Mouse (Mus musculus) limb, embryonic 14.5 days (tissue): ENCODE results near the gene Cenpf. TPM values are rescaled to one million over a fixed set of nuclear protein-coding genes. Genes with fewer than 3 reads are reported as not detected.

Source experiments
- ATAC-seq: fragments of 200-750 bp; cut with Nextera tagmentation; 2 replicates; pipeline ENCODE4 v1.8.0; 2017; ENCODE audit warnings: low read depth, moderate number of reproducible peaks, moderate TSS enrichment; ENCODE audit not compliant: low FRiP score
- DNase-seq: peaks from one replicate; pipeline ENCODE4 v3.0.0-alpha.2; 2015; ENCODE audit warnings: low spot score
- H3K27ac ChIP-seq: fragments of 300-500 bp; sonication (generic); replicated peaks from 2 replicates; pipeline ENCODE4 v1.5.1; 2014; ENCODE audit warnings: low read depth, mild to moderate bottlenecking, low read length, moderate library complexity, mixed read lengths
- H3K27me3 ChIP-seq: fragments of 300-500 bp; sonication (generic); 2 replicates; pipeline ENCODE4 v1.6.1; 2014; ENCODE audit warnings: low read length, mixed read lengths; ENCODE audit not compliant: control insufficient read depth, insufficient read depth
- H3K36me3 ChIP-seq: fragments of 300-500 bp; sonication (generic); 2 replicates; pipeline ENCODE4 v1.6.1; 2014; ENCODE audit warnings: mild to moderate bottlenecking, low read length, moderate library complexity, mixed read lengths; ENCODE audit not compliant: control insufficient read depth, insufficient read depth
- H3K4me1 ChIP-seq: fragments of 300-500 bp; sonication (generic); 2 replicates; pipeline ENCODE4 v1.6.1; 2014; ENCODE audit warnings: antibody characterized with exemption, low read length, mixed read lengths; ENCODE audit not compliant: control insufficient read depth, insufficient read depth
- H3K4me2 ChIP-seq: fragments of 300-500 bp; sonication (generic); replicated peaks from 2 replicates; pipeline ENCODE4 v1.6.1; 2014; ENCODE audit warnings: low read depth, mild to moderate bottlenecking, low read length, moderate library complexity; ENCODE audit not compliant: severe bottlenecking
- H3K4me3 ChIP-seq: fragments of 300-500 bp; sonication (generic); replicated peaks from 2 replicates; pipeline ENCODE4 v1.5.1; 2014; ENCODE audit warnings: low read length
- H3K9ac ChIP-seq: fragments of 300-500 bp; sonication (generic); 2 replicates; pipeline ENCODE4 v1.6.1; 2014; ENCODE audit warnings: mild to moderate bottlenecking, low read depth, low read length, moderate library complexity; ENCODE audit not compliant: severe bottlenecking
- H3K9me3 ChIP-seq: fragments of 300-500 bp; sonication (generic); 2 replicates; pipeline ENCODE4 v1.6.1; 2016; ENCODE audit warnings: low read length; ENCODE audit not compliant: control insufficient read depth
- POLR2A ChIP-seq: fragments of 200-500 bp; IDR thresholded peaks from 2 replicates; pipeline ENCODE4 v1.8.0; 2012; ENCODE audit warnings: inconsistent platforms, mild to moderate bottlenecking, moderate library complexity, borderline replicate concordance; ENCODE audit not compliant: insufficient read depth, insufficient read length; ENCODE audit errors: extremely low read depth
- WGBS: fragments of 180-500 bp; shearing (Covaris S2); extraction: QIAGEN DNeasy Blood & Tissue Kit; methylation state at CpG from one replicate; pipeline ENCODE4 v1.1.7; 2014; 5-methylcytosine and 5-hydroxymethylcytosine counted together
- polyA plus RNA-seq, 2 experiments: library from polyadenylated mRNA; depleted of rRNA in 1 of 2; stranded (reverse) in 1 of 2; unstranded in 1 of 2; fragments of >200 nt; fragmentation: Nextera tagmentation in 1 of 2; extraction: Ambion mirVana in 1 of 2; gene quantifications; 2 replicates each; pipeline versions ENCODE4 v1.2.1 to v1.2.3; 2012 to 2014

Cenpf gene
- polyA plus RNA-seq, 2 experiments = 16.1 to 58.8 TPM

- ATAC-seq = no peak
- no peak for TF ChIP-seq POLR2A
- no peaks in the 10 kb centered on the region for H3K9me3 ChIP-seq
Measured at GRCm38 (mm10) chr1:189631906-189632675, 55.8 kb downstream of the Cenpf start.

DNA sequence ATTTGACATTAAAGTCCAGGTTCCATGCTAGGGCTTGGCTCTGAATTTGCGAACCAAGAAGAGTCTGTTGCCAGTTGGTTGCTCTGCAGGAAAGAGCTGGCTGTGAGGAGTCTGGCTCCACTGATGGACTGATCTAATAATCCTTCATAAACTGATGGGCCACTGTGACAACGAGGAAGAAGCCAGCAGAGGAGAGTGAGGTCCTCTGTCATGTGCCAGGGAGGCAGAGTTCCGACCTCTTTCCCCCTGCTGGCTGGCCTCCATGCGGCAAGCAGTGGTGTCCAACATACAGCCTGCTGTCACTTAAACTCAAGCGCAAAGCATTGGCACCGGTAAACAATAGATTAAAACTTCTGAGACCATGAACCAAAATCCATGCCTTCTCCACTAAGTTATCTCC, 57.9 kb downstream of the Cenpf start:
- Histone ChIP-seq H3K4me3 (no peak overlapping the region), H3K27ac (no peak overlapping the region), H3K4me1 (no peaks in the 10 kb centered on the region), H3K36me3 (no peaks in the 10 kb centered on the region), H3K4me2 (no peak overlapping the region), H3K27me3 (no peaks in the 10 kb centered on the region), H3K9me3 (no peaks in the 10 kb centered on the region), H3K9ac (no peak overlapping the region)
- DNase-seq = no peak
- no peak for TF ChIP-seq POLR2A
- 76% methylated on average over 6 of the region's 6 CpGs for WGBS
- ATAC-seq = no peak

More at GRCm38 (mm10) chr1:189631906-189632675, 55.8 kb downstream of the Cenpf start:
- Histone ChIP-seq H3K4me3 (no peak overlapping the region), H3K27me3 (no peaks in the 10 kb centered on the region), H3K36me3 (no peaks in the 10 kb centered on the region), H3K4me2 (no peak overlapping the region), H3K27ac (no peak overlapping the region), H3K4me1 (no peaks in the 10 kb centered on the region), H3K9ac (no peak overlapping the region)
- WGBS = 63% methylated on average over 13 of the region's 13 CpGs
- DNase-seq = no peak

GRCm38 (mm10) chr1:189627976-189628768, 59.7 kb downstream of the Cenpf start:
- no peak for TF ChIP-seq POLR2A
- H3K9me3 ChIP-seq = no peaks in the 10 kb centered on the region
- ATAC-seq (no peak), DNase-seq (peak; percentile 48)
- no peak overlapping the region for H3K4me3 ChIP-seq
- no peak overlapping the region for H3K4me2 ChIP-seq
- no peak overlapping the region for H3K9ac ChIP-seq
- H3K27ac ChIP-seq = no peak overlapping the region
- no peaks in the 10 kb centered on the region for H3K27me3 ChIP-seq
- H3K36me3 ChIP-seq = no peaks in the 10 kb centered on the region
- WGBS = 71% methylated on average over 9 of the region's 9 CpGs
- H3K4me1 ChIP-seq = no peaks in the 10 kb centered on the region

DNA sequence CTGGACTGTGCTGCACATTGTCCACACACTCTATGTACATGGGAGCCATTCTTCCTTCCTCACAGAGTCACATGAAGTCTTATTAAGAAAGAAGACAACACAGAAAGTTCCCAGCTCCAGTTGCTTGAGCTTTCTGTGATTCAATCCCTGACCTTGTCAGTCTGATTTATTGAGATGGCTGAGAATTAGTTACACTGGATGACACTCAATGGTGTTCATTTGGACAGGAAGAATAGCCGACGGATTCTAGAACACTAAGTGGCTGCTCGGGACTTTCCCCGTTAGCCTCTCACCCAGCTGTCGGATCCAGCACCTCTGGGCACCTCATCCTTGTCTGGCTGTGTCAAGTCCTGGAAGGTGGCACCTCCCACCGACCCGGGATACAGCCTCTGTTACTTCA, 63.1 kb downstream of the Cenpf start:
- H3K4me3 ChIP-seq = no peak overlapping the region
- no peak for TF ChIP-seq POLR2A
- H3K4me2 ChIP-seq = no peak overlapping the region
- no peaks in the 10 kb centered on the region for H3K27me3 ChIP-seq
- no peak overlapping the region for H3K27ac ChIP-seq
- no peaks in the 10 kb centered on the region for H3K36me3 ChIP-seq
- no peaks in the 10 kb centered on the region for H3K4me1 ChIP-seq
- H3K9ac ChIP-seq = no peak overlapping the region
- no peak for ATAC-seq
- 90% methylated on average over 7 of the region's 7 CpGs for WGBS
- H3K9me3 ChIP-seq = no peaks in the 10 kb centered on the region
- DNase-seq = no peak

DNA sequence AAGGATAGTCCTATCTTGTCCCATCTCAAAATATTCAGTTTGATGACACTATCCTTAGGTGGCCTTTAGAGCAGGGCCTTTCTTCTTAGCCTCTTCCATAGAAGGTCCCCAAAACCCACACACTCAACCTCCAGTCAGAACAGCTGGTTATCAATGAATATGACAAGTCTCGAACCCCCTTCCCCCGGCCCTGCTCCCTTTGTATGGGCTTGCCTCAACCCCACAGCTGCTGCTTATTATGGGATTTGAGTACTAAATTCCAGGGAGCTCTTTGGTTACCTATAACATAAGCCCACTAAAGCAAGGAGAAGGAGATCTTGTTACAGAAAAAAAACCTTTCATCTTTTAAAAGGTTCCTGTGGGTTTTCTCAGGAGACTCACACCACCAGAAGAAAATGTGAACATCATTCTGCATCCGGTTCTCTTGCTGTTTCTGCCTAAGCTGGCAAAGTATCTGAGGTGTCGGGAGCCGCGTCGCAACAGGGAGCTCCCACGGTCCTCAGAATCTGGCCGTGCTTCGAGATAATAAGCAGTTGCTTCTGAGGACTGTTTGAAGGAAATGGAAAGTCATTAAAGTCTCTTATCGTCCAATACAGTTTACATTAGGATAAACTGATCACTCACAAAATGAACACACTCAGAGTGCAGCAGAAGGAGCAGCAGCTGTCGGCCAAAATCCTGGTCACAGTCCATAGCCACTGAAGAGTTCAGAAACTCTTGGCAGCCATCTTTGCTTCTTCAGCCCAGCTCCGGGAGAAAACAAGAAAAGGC, 68.7 kb downstream of the Cenpf start:
- Histone ChIP-seq H3K27ac (0 out of 2 replicates have a peak overlapping the region, but pooled peaks have one; percentile 27), H3K27me3 (no peaks in the 10 kb centered on the region), H3K4me3 (no peak overlapping the region), H3K4me2 (peak overlapping the region; percentile 28), H3K36me3 (no peaks in the 10 kb centered on the region), H3K9ac (no peak overlapping the region), H3K4me1 (peaks cover 5% of the 10 kb centered on the region), H3K9me3 (no peaks in the 10 kb centered on the region)
- ATAC-seq = peak; percentile 85
- 13% methylated on average over 13 of the region's 13 CpGs for WGBS
- DNase-seq = peak; percentile 71
- no peak for TF ChIP-seq POLR2A
